Mouse (Mus musculus): ENCODE results near the gene Eva1b. TPM values are rescaled to one million over a fixed set of nuclear protein-coding genes. Genes with fewer than 3 reads are reported as not detected.

Eva1b gene
- total RNA-seq, 2 experiments from 2014 or later: 0.73 to 1.0 TPM

DNA sequence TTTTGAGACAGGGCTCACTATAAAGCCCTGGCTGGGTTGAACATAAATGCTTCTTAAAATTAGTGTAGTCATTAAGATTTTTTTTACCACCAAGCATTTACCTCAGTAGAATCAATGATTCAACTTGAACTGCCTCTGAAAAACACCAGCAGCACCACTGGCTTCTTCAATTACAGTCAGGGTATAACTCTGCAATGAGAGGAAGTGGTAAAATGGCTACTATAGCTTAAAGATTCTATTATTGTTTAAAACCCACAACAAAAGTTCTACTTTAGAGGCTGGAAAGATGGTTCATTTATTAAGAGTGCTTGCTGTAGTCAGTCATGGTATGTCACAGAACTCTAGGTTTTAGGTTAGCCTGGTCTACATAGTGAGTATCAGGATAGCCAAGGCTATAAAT, 46.7 kb downstream of the Eva1b start:
- no peak for ATAC-seq (replicated peaks; ENCODE audit: poor library complexity, severe bottlenecking)

DNA sequence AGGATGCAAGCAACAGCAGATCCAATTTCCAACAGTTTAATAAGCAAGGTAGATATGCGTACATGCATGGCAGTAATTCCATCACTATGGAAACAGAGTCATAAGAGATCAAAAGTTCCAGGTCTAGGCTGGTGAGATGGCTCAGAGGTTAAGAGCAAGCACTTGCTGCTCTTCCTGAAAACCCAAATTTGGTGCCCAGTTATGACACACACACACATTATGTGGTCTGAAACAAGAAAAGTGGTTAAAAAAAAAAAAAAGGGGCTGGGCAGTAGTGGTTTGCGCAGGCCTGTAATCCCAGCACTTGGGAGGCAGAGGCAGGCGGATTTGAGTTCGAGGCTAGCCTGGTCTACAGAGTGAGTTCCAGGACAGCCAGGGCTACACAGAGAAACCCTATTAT, 47.4 kb downstream of the Eva1b start:
- ATAC-seq (replicated peaks; ENCODE audit: poor library complexity, severe bottlenecking): peak; percentile 65

DNA sequence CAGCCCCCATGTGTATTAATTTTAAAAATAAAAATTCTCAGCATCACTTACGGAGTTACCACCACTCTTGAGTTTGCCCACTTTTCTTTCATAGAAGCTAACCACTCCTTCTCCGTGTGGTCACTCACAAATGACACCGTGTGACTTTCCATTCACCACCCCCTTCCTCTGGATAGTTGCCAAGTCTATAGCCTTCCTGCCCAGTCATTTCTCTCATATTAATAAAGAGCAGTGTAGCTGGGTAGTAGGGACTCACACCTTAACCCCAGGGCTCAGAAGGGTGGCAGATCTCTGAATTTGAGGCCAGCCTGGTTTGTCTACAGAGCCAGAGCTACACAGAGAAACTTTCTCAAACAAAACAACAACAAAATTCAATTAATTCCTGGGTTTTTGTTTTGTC, 49.9 kb downstream of the Eva1b start:
- ATAC-seq (replicated peaks; ENCODE audit: poor library complexity, severe bottlenecking): no peak

Other genes starting within 250 kb of the Eva1b start
- 111 and 141 TPM in 2 replicates for gene Csf3r, start 123.2 kb upstream of the Eva1b start, total RNA-seq (2014; fragmentation: Nextera tagmentation)
- gene Csf3r, start 123.2 kb upstream of the Eva1b start, total RNA-seq (2017): 81.6 and 90.2 TPM in 2 replicates
- 135 and 152 TPM in 2 replicates for gene Mrps15, start 100.8 kb upstream of the Eva1b start, total RNA-seq (2014; fragmentation: Nextera tagmentation)
- gene Mrps15, start 100.8 kb upstream of the Eva1b start, total RNA-seq (2017): 64.2 and 89.9 TPM in 2 replicates
- gene Oscp1, start 89.2 kb upstream of the Eva1b start, total RNA-seq (2014; fragmentation: Nextera tagmentation): 4.6 and 12.2 TPM in 2 replicates
- gene Oscp1, start 89.2 kb upstream of the Eva1b start, total RNA-seq (2017): 4.4 and 20.5 TPM in 2 replicates
- gene Lsm10, start 51.1 kb upstream of the Eva1b start, total RNA-seq (2014; fragmentation: Nextera tagmentation): 14.2 and 23.0 TPM in 2 replicates
- gene Lsm10, start 51.1 kb upstream of the Eva1b start, total RNA-seq (2017): 10.9 and 12.5 TPM in 2 replicates
- gene Stk40, start 43.8 kb upstream of the Eva1b start, total RNA-seq (2014; fragmentation: Nextera tagmentation): 5.9 and 6.3 TPM in 2 replicates
- gene Stk40, start 43.8 kb upstream of the Eva1b start, total RNA-seq (2017): 2.9 and 3.6 TPM in 2 replicates
- gene Sh3d21, start 15.7 kb downstream of the Eva1b start, total RNA-seq (2014; fragmentation: Nextera tagmentation): 0.15 and 1.5 TPM in 2 replicates
- gene Sh3d21, start 15.7 kb downstream of the Eva1b start, total RNA-seq (2017): 0.36 and 0.39 TPM in 2 replicates
- 215 and 267 TPM in 2 replicates for gene Thrap3, start 55.0 kb downstream of the Eva1b start, total RNA-seq (2014; fragmentation: Nextera tagmentation)
- 304 and 361 TPM in 2 replicates for gene Thrap3, start 55.0 kb downstream of the Eva1b start, total RNA-seq (2017)
- gene Map7d1, start 108.6 kb downstream of the Eva1b start, total RNA-seq (2014; fragmentation: Nextera tagmentation): 20.6 and 25.6 TPM in 2 replicates
- gene Map7d1, start 108.6 kb downstream of the Eva1b start, total RNA-seq (2017): 12.8 and 20.2 TPM in 2 replicates
- 46.2 and 55.5 TPM in 2 replicates for gene Trappc3, start 114.6 kb downstream of the Eva1b start, total RNA-seq (2014; fragmentation: Nextera tagmentation)
- gene Trappc3, start 114.6 kb downstream of the Eva1b start, total RNA-seq (2017): 48.4 and 54.8 TPM in 2 replicates
- gene Col8a2, start 139.0 kb downstream of the Eva1b start, total RNA-seq (2014; fragmentation: Nextera tagmentation): not detected in 2 replicates
- gene Col8a2, start 139.0 kb downstream of the Eva1b start, total RNA-seq (2017): not detected in 2 replicates
- gene Adprhl2, start 174.0 kb downstream of the Eva1b start, total RNA-seq (2014; fragmentation: Nextera tagmentation): 24.9 and 33.4 TPM in 2 replicates
- gene Adprhl2, start 174.0 kb downstream of the Eva1b start, total RNA-seq (2017): 27.7 and 28.2 TPM in 2 replicates
- not detected in 2 replicates for gene Tekt2, start 177.9 kb downstream of the Eva1b start, total RNA-seq (2014; fragmentation: Nextera tagmentation)
- not detected in 2 replicates for gene Tekt2, start 177.9 kb downstream of the Eva1b start, total RNA-seq (2017)